In genomic region chr14:31179677-31180365, GRCm38 (mm10) we compare ENCODE assay signal across 15 mouse cellular contexts. TPM values are rescaled to one million over a fixed set of nuclear protein-coding genes. Genes with fewer than 3 reads are reported as not detected.
DNase-seq lines count a peak whose midpoint lies in the region; ATAC-seq and TF ChIP-seq lines count a peak whose summit lies in the region.
"Had no signal": no experiment of that assay in that cellular context is flagged by ENCODE, and none has a peak within 500 bp of the region (broad histone marks: within the 10 kb centered on the region; RNA-seq: fewer than 3 reads in every experiment).

No protein-coding gene starts in this region.

- H3K27ac ChIP-seq in heart, embryonic 13.5 days (replicated peaks), result 0 out of 2 replicates have a peak overlapping the region, but pooled peaks have one; percentile 45
- peak overlapping the region; percentile 2; the same call in 1 of the 2 replicates for H3K27ac ChIP-seq in liver, postnatal 0 days (ENCODE audit: low read depth)
- H3K27ac ChIP-seq in midbrain, postnatal 0 days (ENCODE audit: low read depth, low read length), result no peak overlapping the region
- H3K27ac ChIP-seq: liver, embryonic 13.5 days had no signal

- 74% methylated on average over 12 of the region's 12 CpGs for WGBS in heart, embryonic 13.5 days
- WGBS in liver, postnatal 0 days (ENCODE audit: insufficient replicate concordance), result 84% methylated on average over 12 of the region's 12 CpGs
- WGBS in midbrain, postnatal 0 days, result 91% methylated on average over 12 of the region's 12 CpGs

- intact Hi-C loops in heart, postnatal 36 days (cut with DNase I), result no loop called here
- intact Hi-C loops in left cerebral cortex, postnatal 4 days (cut with DNase I), result no loop called here
- intact Hi-C loops in left cerebral cortex, postnatal 14 days (cut with DNase I), result loop anchor here (10.0 kb wide), 1 partner anchor 155 kb away; no protein-coding TSS in a partner anchor

- peaks cover 100% of the 10 kb centered on the region for H3K36me3 ChIP-seq in heart, embryonic 13.5 days
- peaks cover 79% of the 10 kb centered on the region for H3K36me3 ChIP-seq in liver, postnatal 0 days (replicated peaks; ENCODE audit: insufficient read depth, low read length)
- peaks cover 85% of the 10 kb centered on the region for H3K36me3 ChIP-seq in midbrain, postnatal 0 days (ENCODE audit: insufficient read depth, low read length)

- TF ChIP-seq EP300 in liver, postnatal 0 days (IDR thresholded peaks at IDR 0.05; ENCODE audit: low read depth), result no peak

- no peak overlapping the region for H3K4me3 ChIP-seq in heart, embryonic 13.5 days
- no peak overlapping the region for H3K4me3 ChIP-seq in liver, postnatal 0 days (ENCODE audit: low read depth, low read length)
- no peak overlapping the region for H3K4me3 ChIP-seq in midbrain, postnatal 0 days (ENCODE audit: low read depth, low read length)
- H3K4me3 ChIP-seq: liver, embryonic 13.5 days had no signal

- peaks cover 38% of the 10 kb centered on the region for H3K4me1 ChIP-seq in heart, embryonic 13.5 days
- peaks cover 24% of the 10 kb centered on the region for H3K4me1 ChIP-seq in liver, postnatal 0 days (ENCODE audit: insufficient read depth)
- no peaks in the 10 kb centered on the region for H3K4me1 ChIP-seq in midbrain, postnatal 0 days (ENCODE audit: insufficient read depth, low read length)

- H3K9ac ChIP-seq in heart, embryonic 13.5 days, result no peak overlapping the region
- H3K9ac ChIP-seq in liver, postnatal 0 days (replicated peaks), result peak overlapping the region; percentile 21; the same call in 1 of the 2 replicates
- no peak overlapping the region for H3K9ac ChIP-seq in midbrain, postnatal 0 days (replicated peaks; ENCODE audit: low read length, poor library complexity, severe bottlenecking)
- H3K9ac ChIP-seq: liver, embryonic 13.5 days had no signal

- no peaks in the 10 kb centered on the region for H3K9me3 ChIP-seq in heart, embryonic 13.5 days
- H3K9me3 ChIP-seq in liver, postnatal 0 days (ENCODE audit: low read length), result no peaks in the 10 kb centered on the region
- no peaks in the 10 kb centered on the region for H3K9me3 ChIP-seq in midbrain, postnatal 0 days (ENCODE audit: low read length)
- H3K9me3 ChIP-seq: liver, embryonic 13.5 days had no signal

- H3K4me2 ChIP-seq in heart, embryonic 13.5 days, result no peak overlapping the region
- H3K4me2 ChIP-seq in liver, postnatal 0 days (ENCODE audit: low read depth, low read length), result peak overlapping the region; percentile 61
- no peak overlapping the region for H3K4me2 ChIP-seq in midbrain, postnatal 0 days (ENCODE audit: low read depth, low read length, poor library complexity, severe bottlenecking)
- H3K4me2 ChIP-seq: liver, embryonic 13.5 days; midbrain, embryonic 11.5 days had no signal

- TF ChIP-seq CTCF in liver, postnatal 0 days (IDR thresholded peaks at IDR 0.05; ENCODE audit: low read depth), result no peak
- TF ChIP-seq CTCF in midbrain, postnatal 0 days (IDR thresholded peaks at IDR 0.05), result no peak

- DNase-seq in heart, postnatal 36 days, result no peak
- DNase-seq in left cerebral cortex, postnatal 4 days, result peak; percentile 72
- no peak for DNase-seq in left cerebral cortex, postnatal 14 days (ENCODE audit: low spot score in 2 of 2)
- peak; percentile 59 for DNase-seq in gastrocnemius, postnatal 10 days
- DNase-seq in liver, postnatal 0 days, result no peak
- no peak for DNase-seq in urinary bladder, postnatal 14 days (ENCODE audit: low spot score)
- DNase-seq in midbrain, postnatal 0 days (ENCODE audit: low spot score), result no peak
- DNase-seq: adrenal gland, adult 2 months; cerebellum, adult 8-10 months; heart, postnatal 4 days; liver, embryonic 13.5 days; lung, postnatal 10 days had no signal

- no peak for ATAC-seq in heart, embryonic 13.5 days (ENCODE audit: extremely low read depth, insufficient number of reproducible peaks, low FRiP score, low TSS enrichment)
- no peak for ATAC-seq in liver, postnatal 0 days
- ATAC-seq in midbrain, postnatal 0 days (ENCODE audit: low FRiP score), result no peak
- ATAC-seq: forebrain, embryonic 14.5 days had no signal

- H3K27me3 ChIP-seq in heart, embryonic 13.5 days (replicated peaks), result no peaks in the 10 kb centered on the region
- H3K27me3 ChIP-seq in liver, postnatal 0 days (ENCODE audit: insufficient read depth, low read length), result no peaks in the 10 kb centered on the region
- H3K27me3 ChIP-seq in midbrain, postnatal 0 days (ENCODE audit: insufficient read depth, low read length), result no peaks in the 10 kb centered on the region
- H3K27me3 ChIP-seq: liver, embryonic 13.5 days had no signal

RNA-seq across cellular contexts. Expression of gene Stab1, which starts 11.4 kb away (rescaled TPM):
- polyA plus RNA-seq in heart, embryonic 13.5 days (2015; fragmentation: Nextera tagmentation; extraction: Ambion mirVana), result 43.2 and 49.5 TPM in 2 replicates
- total RNA-seq in heart, postnatal 36 days (2021), result 10 to 100 TPM; 66.1 to 85.9 TPM
- 10 to 100 TPM; 23.9 to 30.5 TPM for total RNA-seq in left cerebral cortex, postnatal 4 days (2021)
- 10 to 100 TPM; 26.8 to 31.4 TPM for total RNA-seq in left cerebral cortex, postnatal 14 days (2021)
- 10 to 100 TPM; 45.3 to 54.3 TPM for total RNA-seq in gastrocnemius, postnatal 10 days (2021)
- 34.7 and 42.5 TPM in 2 replicates for polyA plus RNA-seq in liver, postnatal 0 days (2015; fragmentation: Nextera tagmentation; extraction: Ambion mirVana)
- total RNA-seq in midbrain, postnatal 0 days (2014; rRNA removed), result 25.5 and 31.4 TPM in 2 replicates
- polyA plus RNA-seq in midbrain, postnatal 0 days (2015; fragmentation: Nextera tagmentation; extraction: Ambion mirVana), result 9.0 and 11.7 TPM in 2 replicates

RNA-seq across cellular contexts. Expression of gene Tnnc1, which starts 28.3 kb away (rescaled TPM):
- polyA plus RNA-seq in heart, embryonic 13.5 days (2015; fragmentation: Nextera tagmentation; extraction: Ambion mirVana), result 3,442 and 4,164 TPM in 2 replicates
- total RNA-seq in heart, postnatal 36 days (2021), result 1,000 to 10,000 TPM; 4,706 to 5,436 TPM
- 1 to 10 TPM; 1.4 to 1.7 TPM for total RNA-seq in left cerebral cortex, postnatal 4 days (2021)
- 10 to 100 TPM; 25.5 to 36.3 TPM for total RNA-seq in left cerebral cortex, postnatal 14 days (2021)
- 100 to 1,000 TPM; 197 to 292 TPM for total RNA-seq in gastrocnemius, postnatal 10 days (2021)
- 3.9 and 8.4 TPM in 2 replicates for polyA plus RNA-seq in liver, postnatal 0 days (2015; fragmentation: Nextera tagmentation; extraction: Ambion mirVana)
- 1.9 and 7.4 TPM in 2 replicates for total RNA-seq in midbrain, postnatal 0 days (2014; rRNA removed)
- 4.6 and 4.8 TPM in 2 replicates for polyA plus RNA-seq in midbrain, postnatal 0 days (2015; fragmentation: Nextera tagmentation; extraction: Ambion mirVana)

RNA-seq across cellular contexts. Expression of gene Nisch, which starts 36.9 kb away (rescaled TPM):
- 340 and 345 TPM in 2 replicates for polyA plus RNA-seq in heart, embryonic 13.5 days (2015; fragmentation: Nextera tagmentation; extraction: Ambion mirVana)
- 100 to 1,000 TPM; 128 to 143 TPM for total RNA-seq in heart, postnatal 36 days (2021)
- 100 to 1,000 TPM; 446 to 469 TPM for total RNA-seq in left cerebral cortex, postnatal 4 days (2021)
- total RNA-seq in left cerebral cortex, postnatal 14 days (2021), result 100 to 1,000 TPM; 393 to 408 TPM
- 100 to 1,000 TPM; 133 to 183 TPM for total RNA-seq in gastrocnemius, postnatal 10 days (2021)
- polyA plus RNA-seq in liver, postnatal 0 days (2015; fragmentation: Nextera tagmentation; extraction: Ambion mirVana), result 51.1 and 65.0 TPM in 2 replicates
- 391 and 398 TPM in 2 replicates for total RNA-seq in midbrain, postnatal 0 days (2014; rRNA removed)
- polyA plus RNA-seq in midbrain, postnatal 0 days (2015; fragmentation: Nextera tagmentation; extraction: Ambion mirVana), result 261 and 274 TPM in 2 replicates

RNA-seq across cellular contexts. Expression of gene Sema3g, which starts 37.8 kb away (rescaled TPM):
- polyA plus RNA-seq in heart, embryonic 13.5 days (2015; fragmentation: Nextera tagmentation; extraction: Ambion mirVana), result 0.51 TPM in 2 replicates
- 10 to 100 TPM; 14.2 to 18.3 TPM for total RNA-seq in heart, postnatal 36 days (2021)
- 1 to 10 TPM; 2.5 to 2.6 TPM for total RNA-seq in left cerebral cortex, postnatal 4 days (2021)
- 1 to 10 TPM; 4.8 to 5.8 TPM for total RNA-seq in left cerebral cortex, postnatal 14 days (2021)
- 1 to 10 TPM; 7.5 to 8.7 TPM for total RNA-seq in gastrocnemius, postnatal 10 days (2021)
- 0.04 and 0.06 TPM in 2 replicates for polyA plus RNA-seq in liver, postnatal 0 days (2015; fragmentation: Nextera tagmentation; extraction: Ambion mirVana)
- 3.1 and 4.1 TPM in 2 replicates for total RNA-seq in midbrain, postnatal 0 days (2014; rRNA removed)
- 0.36 and 0.44 TPM in 2 replicates for polyA plus RNA-seq in midbrain, postnatal 0 days (2015; fragmentation: Nextera tagmentation; extraction: Ambion mirVana)

RNA-seq across cellular contexts. Expression of gene Nt5dc2, which starts 49.0 kb away (rescaled TPM):
- polyA plus RNA-seq in heart, embryonic 13.5 days (2015; fragmentation: Nextera tagmentation; extraction: Ambion mirVana), result 300 and 318 TPM in 2 replicates
- total RNA-seq in heart, postnatal 36 days (2021), result 10 to 100 TPM; 19.5 to 19.9 TPM
- 10 to 100 TPM; 16.9 to 19.4 TPM for total RNA-seq in left cerebral cortex, postnatal 4 days (2021)
- 1 to 10 TPM; 5.7 to 6.4 TPM for total RNA-seq in left cerebral cortex, postnatal 14 days (2021)
- total RNA-seq in gastrocnemius, postnatal 10 days (2021), result 10 to 100 TPM; 14.2 to 14.5 TPM
- 45.3 and 48.5 TPM in 2 replicates for polyA plus RNA-seq in liver, postnatal 0 days (2015; fragmentation: Nextera tagmentation; extraction: Ambion mirVana)
- 132 and 171 TPM in 2 replicates for total RNA-seq in midbrain, postnatal 0 days (2014; rRNA removed)
- polyA plus RNA-seq in midbrain, postnatal 0 days (2015; fragmentation: Nextera tagmentation; extraction: Ambion mirVana), result 132 and 144 TPM in 2 replicates

Comparison
In these comparisons a context has a peak if more than half of its experiments do, and no peak if none do; other contexts are left out.
1. DNase-seq: peak in left cerebral cortex, postnatal 4 days (single experiment) and gastrocnemius, postnatal 10 days (single experiment); none in heart, postnatal 36 days (0 of 2), left cerebral cortex, postnatal 14 days (0 of 2), liver, postnatal 0 days (single experiment), urinary bladder, postnatal 14 days (single experiment) and midbrain, postnatal 0 days (single experiment).
2. RNA of gene Tnnc1, which starts 28.3 kb away (total RNA-seq): 4,706 to 5,436 TPM in heart, postnatal 36 days; 197 to 292 TPM in gastrocnemius, postnatal 10 days, 25.5 to 36.3 TPM in left cerebral cortex, postnatal 14 days, 1.9 to 7.4 TPM in midbrain, postnatal 0 days and 1.4 to 1.7 TPM in left cerebral cortex, postnatal 4 days; every median in the first group is over 10 times any median in the second.